Mouse (Mus musculus) thymus, adult 2 months (tissue): Measurements from ENCODE around the gene Ncr1. TPM values are rescaled to one million over a fixed set of nuclear protein-coding genes. Genes with fewer than 3 reads are reported as not detected.

Source experiments
- DNase-seq: peaks from one replicate; pipeline ENCODE4 v3.0.0; 2021
- H3K27ac ChIP-seq: fragments of 200-500 bp; 2 replicates; pipeline ENCODE4 v1.5.1; 2012; ENCODE audit warnings: low read length, control low read depth; ENCODE audit not compliant: control insufficient read depth, insufficient read depth
- H3K27me3 ChIP-seq: fragments of 200-500 bp; 2 replicates; pipeline ENCODE4 v1.6.1; 2012; ENCODE audit warnings: mild to moderate bottlenecking, low read length, moderate library complexity, mixed read lengths; ENCODE audit not compliant: control insufficient read depth, insufficient read depth
- H3K36me3 ChIP-seq: fragments of 200-500 bp; 2 replicates; pipeline ENCODE4 v1.6.1; 2012; ENCODE audit warnings: mild to moderate bottlenecking, low read length, moderate library complexity; ENCODE audit not compliant: control insufficient read depth, insufficient read depth
- H3K4me1 ChIP-seq: fragments of 200-500 bp; replicated peaks from 2 replicates; pipeline ENCODE4 v1.6.1; 2012; ENCODE audit warnings: low read length; ENCODE audit not compliant: control insufficient read depth, insufficient read depth
- H3K4me3 ChIP-seq: fragments of 200-500 bp; 2 replicates; pipeline ENCODE4 v1.5.1; 2012; ENCODE audit warnings: mild to moderate bottlenecking, low read length, control low read depth, moderate library complexity; ENCODE audit not compliant: control insufficient read depth, insufficient read depth
- CTCF ChIP-seq: fragments of 200-500 bp; IDR thresholded peaks from 2 replicates; pipeline ENCODE4 v1.5.1; 2012; ENCODE audit warnings: mild to moderate bottlenecking, control low read depth, low read length, moderate library complexity, borderline replicate concordance; ENCODE audit not compliant: control insufficient read depth, poor library complexity, insufficient read depth; ENCODE audit errors: extremely low read depth
- POLR2A ChIP-seq: fragments of 200-500 bp; IDR thresholded peaks from 2 replicates; pipeline ENCODE4 v1.6.1; 2012; ENCODE audit warnings: mild to moderate bottlenecking, low read length, control low read depth, moderate library complexity; ENCODE audit not compliant: control insufficient read depth, poor library complexity, insufficient read depth; ENCODE audit errors: extremely low read depth
- WGBS: fragments of 180-500 bp; shearing (Covaris S2); methylation state at CpG from one replicate; pipeline ENCODE4 v1.1.7; 2018; 5-methylcytosine and 5-hydroxymethylcytosine counted together
- polyA plus RNA-seq: library from polyadenylated mRNA; depleted of rRNA; stranded (reverse); fragments of >200 nt; gene quantifications from 2 replicates; pipeline ENCODE4 v1.2.3, GENCODE M21; 2012; rRNA removed

The Ncr1 gene
- polyA plus RNA-seq, 1 experiment = 0.22 TPM

- no peaks in the 10 kb centered on the region for H3K4me1 ChIP-seq
Measured at GRCm38 (mm10) chr7:4373521-4373920, 36.0 kb downstream of the Ncr1 start.

More at GRCm38 (mm10) chr7:4373521-4373920, 36.0 kb downstream of the Ncr1 start:
- H3K4me3 ChIP-seq = no peak overlapping the region
- no peak overlapping the region for H3K27ac ChIP-seq
- DNase-seq = no peak
- 88% methylated on average over 7 of the region's 7 CpGs for WGBS
- TF ChIP-seq CTCF (no peak), POLR2A (no peak)
- no peaks in the 10 kb centered on the region for H3K27me3 ChIP-seq
- no peaks in the 10 kb centered on the region for H3K36me3 ChIP-seq

Other genes starting within 250 kb of the Ncr1 start
- 1.1 and 1.8 TPM in 2 replicates for gene Ttyh1, start 218.3 kb upstream of the Ncr1 start, polyA plus RNA-seq
- 1,109 and 1,332 TPM in 2 replicates for gene Leng8, start 200.7 kb upstream of the Ncr1 start, polyA plus RNA-seq
- gene Leng9, start 187.3 kb upstream of the Ncr1 start, polyA plus RNA-seq = 10.5 and 11.5 TPM in 2 replicates
- 6.5 and 9.7 TPM in 2 replicates for gene Cdc42ep5, start 172.9 kb upstream of the Ncr1 start, polyA plus RNA-seq
- gene Lilra5, start 100.0 kb upstream of the Ncr1 start, polyA plus RNA-seq = 0.27 and 0.74 TPM in 2 replicates
- not detected in 2 replicates for gene Gp6, start 60.0 kb downstream of the Ncr1 start, polyA plus RNA-seq
- 9.1 and 10.8 TPM in 2 replicates for gene Rdh13, start 107.9 kb downstream of the Ncr1 start, polyA plus RNA-seq
- gene Eps8l1, start 123.0 kb downstream of the Ncr1 start, polyA plus RNA-seq = 4.2 and 24.2 TPM in 2 replicates
- gene Ppp1r12c, start 164.0 kb downstream of the Ncr1 start, polyA plus RNA-seq = 136 and 162 TPM in 2 replicates
- 1.8 TPM in 2 replicates for gene Tnnt1, start 178.7 kb downstream of the Ncr1 start, polyA plus RNA-seq
- 79.0 and 1,187 TPM in 2 replicates for gene Tnni3, start 186.5 kb downstream of the Ncr1 start, polyA plus RNA-seq
- gene Dnaaf3, start 194.7 kb downstream of the Ncr1 start, polyA plus RNA-seq = 8.3 and 9.8 TPM in 2 replicates
- 0.39 and 0.54 TPM in 2 replicates for gene Syt5, start 209.8 kb downstream of the Ncr1 start, polyA plus RNA-seq